8 mouse cellular contexts compared by ENCODE assay signal in the genomic region with DNA sequence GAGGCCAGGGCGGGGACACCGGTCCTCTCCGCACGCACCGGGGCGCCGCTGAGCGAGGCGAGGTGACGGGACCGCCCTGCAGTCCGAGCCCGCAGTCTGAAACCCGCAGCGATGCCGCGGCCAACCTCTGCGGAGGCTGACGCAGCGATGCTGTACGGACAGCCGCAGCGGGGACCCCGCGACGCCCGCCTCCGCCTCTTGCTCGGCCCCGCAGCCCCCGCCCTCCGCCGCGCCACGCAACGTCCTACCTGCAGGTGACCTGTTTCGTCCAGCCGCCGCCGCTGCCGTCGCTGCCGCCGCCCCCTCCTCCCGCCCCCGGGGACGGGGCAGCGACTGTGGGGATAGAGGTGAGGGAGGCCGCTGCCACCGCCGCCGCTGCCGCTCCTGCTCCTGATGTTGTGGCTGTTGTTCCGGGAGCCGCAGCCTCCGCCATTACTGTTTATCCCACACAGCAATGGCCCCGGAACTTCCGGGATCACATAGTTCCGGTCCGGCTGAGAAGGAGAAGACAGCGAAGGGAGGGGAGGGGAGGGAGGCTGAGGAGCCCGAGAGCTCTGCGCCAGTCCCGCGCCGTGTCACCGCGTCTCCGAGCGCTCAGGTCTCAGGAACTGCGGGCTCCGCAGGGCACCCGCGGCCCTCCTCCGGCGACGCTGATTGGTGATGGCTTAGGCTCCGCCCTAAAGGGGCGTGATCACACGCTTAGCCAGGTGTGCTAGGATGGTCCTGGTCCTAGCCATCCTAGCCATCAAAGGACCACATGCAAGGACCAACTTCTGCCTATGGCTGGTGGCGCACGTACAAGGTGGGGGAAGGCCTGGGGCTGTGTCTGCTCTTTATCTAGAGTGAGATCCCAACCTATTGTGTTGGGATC. TPM values are rescaled to one million over a fixed set of nuclear protein-coding genes. Genes with fewer than 3 reads are reported as not detected.
DNase-seq lines count a peak whose midpoint lies in the region; ATAC-seq and TF ChIP-seq lines count a peak whose summit lies in the region.

A gene (minus strand): TSS at position 612 of the 871 bp plus-strand sequence.

- H3K9ac ChIP-seq in forebrain, postnatal 0 days: peak within 1 kb of the TSS; percentile 79
- peak within 1 kb of the TSS; percentile 67 for H3K9ac ChIP-seq in lung, embryonic 15.5 days

- TF ChIP-seq CTCF in G1E (IDR thresholded peaks at IDR 0.05; ENCODE audit: low read depth, low read length): no peak
- TF ChIP-seq CTCF in forebrain, postnatal 0 days (IDR thresholded peaks at IDR 0.05; ENCODE audit: low read depth): peak; percentile 5; the same call in 1 of the 2 replicates

- 4% methylated on average over 57 of the region's 82 CpGs for WGBS in forebrain, postnatal 0 days
- under 1% methylated on average over 54 of the region's 82 CpGs for WGBS in lung, embryonic 15.5 days

- no peaks in the 10 kb centered on the region for H3K27me3 ChIP-seq in G1E (ENCODE audit: insufficient read depth, low read length)
- no peaks in the 10 kb centered on the region for H3K27me3 ChIP-seq in forebrain, postnatal 0 days (ENCODE audit: insufficient read depth, low read length)
- H3K27me3 ChIP-seq in lung, embryonic 15.5 days: peaks cover 27% of the 10 kb centered on the region; the same call in 1 of the 2 replicates

- H3K9me3 ChIP-seq in G1E (replicated peaks): no peaks in the 10 kb centered on the region
- H3K9me3 ChIP-seq in forebrain, postnatal 0 days (ENCODE audit: low read length): no peaks in the 10 kb centered on the region
- no peaks in the 10 kb centered on the region for H3K9me3 ChIP-seq in lung, embryonic 15.5 days

- peak; percentile 59; the same call in 1 of the 2 replicates for ATAC-seq in G1E (ENCODE audit: extremely low read depth, insufficient number of reproducible peaks, low FRiP score, poor library complexity, severe bottlenecking)
- peak; percentile 94 for ATAC-seq in forebrain, postnatal 0 days
- ATAC-seq in lung, embryonic 15.5 days (ENCODE audit: borderline replicate concordance, extremely low read depth, low FRiP score, low TSS enrichment): peak; percentile 88

- H3K4me2 ChIP-seq in forebrain, postnatal 0 days (ENCODE audit: low read depth): peak within 1 kb of the TSS; percentile 61
- H3K4me2 ChIP-seq in lung, embryonic 15.5 days: peak within 1 kb of the TSS; percentile 89

- peaks cover 58% of the 10 kb centered on the region for H3K4me1 ChIP-seq in G1E (ENCODE audit: insufficient read depth, low read depth, low read length)
- peaks cover 8% of the 10 kb centered on the region; the same call in 1 of the 2 replicates for H3K4me1 ChIP-seq in forebrain, postnatal 0 days (ENCODE audit: insufficient read depth)
- peaks cover 5% of the 10 kb centered on the region; the same call in 1 of the 2 replicates for H3K4me1 ChIP-seq in lung, embryonic 15.5 days

- peaks cover 11% of the 10 kb centered on the region for H3K36me3 ChIP-seq in G1E (replicated peaks)
- no peaks in the 10 kb centered on the region for H3K36me3 ChIP-seq in forebrain, postnatal 0 days (ENCODE audit: insufficient read depth)
- H3K36me3 ChIP-seq in lung, embryonic 15.5 days: no peaks in the 10 kb centered on the region

- peak within 1 kb of the TSS; percentile 95 for H3K27ac ChIP-seq in forebrain, postnatal 0 days (ENCODE audit: low read depth, low read length)
- peak within 1 kb of the TSS; percentile 71 for H3K27ac ChIP-seq in lung, embryonic 15.5 days

- peak; percentile 89 for DNase-seq in G1E (ENCODE audit: low spot score)
- peak; percentile 91 to 93 for DNase-seq in cerebellum, adult 18-20 months
- peak; percentile 93 for DNase-seq in forebrain, postnatal 0 days
- peak; percentile 69 for DNase-seq in heart, postnatal 4 days
- peak; percentile 79 to 80 for DNase-seq in layer of hippocampus, adult 8-10 months (ENCODE audit: low spot score in 2 of 2)
- peak; percentile 54 for DNase-seq in ovary, adult 18-20 months (ENCODE audit: low spot score)
- peak; percentile 81 for DNase-seq in thymus, postnatal 0 days (ENCODE audit: low spot score)

- peak within 1 kb of the TSS; percentile 100 for H3K4me3 ChIP-seq in G1E (ENCODE audit: low read depth, low read length)
- peak within 1 kb of the TSS; percentile 97 for H3K4me3 ChIP-seq in forebrain, postnatal 0 days (ENCODE audit: low read depth, low read length)
- H3K4me3 ChIP-seq in lung, embryonic 15.5 days: peak within 1 kb of the TSS; percentile 100

RNA-seq across cellular contexts. Expression of the gene that starts here (rescaled TPM):
- total RNA-seq in G1E (2014; fragmentation: Nextera tagmentation) (39.8 and 60.5 TPM in 2 replicates), G1E (2017) (58.6 and 59.5 TPM in 2 replicates)
- polyA plus RNA-seq in G1E (2012): 45.4 and 66.4 TPM in 2 replicates
- total RNA-seq in forebrain, postnatal 0 days (2014; rRNA removed): 222 and 264 TPM in 2 replicates
- polyA plus RNA-seq in forebrain, postnatal 0 days (2015; fragmentation: Nextera tagmentation; extraction: Ambion mirVana): 199 and 217 TPM in 2 replicates
- 10 to 100 TPM; 47.3 to 84.9 TPM for total RNA-seq in heart, postnatal 4 days (2021)
- total RNA-seq in layer of hippocampus, adult 8-10 months (2022): 100 to 1,000 TPM; 106 to 118 (median 114) TPM
- polyA plus RNA-seq in lung, embryonic 15.5 days (2015; fragmentation: Nextera tagmentation; extraction: Ambion mirVana): 66.5 and 68.5 TPM in 2 replicates
- polyA plus RNA-seq in thymus, postnatal 0 days (2015; fragmentation: Nextera tagmentation; extraction: Ambion mirVana): 80.3 and 91.5 TPM in 2 replicates

Comparison
In these comparisons a context has a peak if more than half of its experiments do, and no peak if none do; other contexts are left out.
1. Peak in every context shown above with its lines: DNase-seq, ATAC-seq, H3K4me3 ChIP-seq and H3K27ac ChIP-seq.